19 mouse cellular contexts compared by ENCODE assay signal in the genomic region with DNA sequence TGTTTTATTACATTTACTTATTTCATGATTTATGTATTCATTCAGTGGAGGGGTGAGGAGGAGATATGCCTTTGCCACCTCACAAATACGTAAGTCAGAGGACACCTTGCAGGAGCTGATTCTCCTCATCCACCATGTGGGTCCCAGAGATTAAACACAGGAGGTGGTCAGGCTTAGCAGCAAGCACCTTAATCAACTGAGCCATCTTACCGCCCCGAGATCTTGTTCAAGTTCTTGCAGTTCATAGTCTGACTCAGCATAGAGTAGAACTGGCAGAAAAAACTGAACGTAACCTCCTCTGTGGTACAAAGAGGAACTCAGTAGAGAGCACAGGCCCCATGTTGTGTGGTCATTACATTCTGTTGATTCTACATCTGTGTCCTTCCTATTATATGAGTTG. TPM values are rescaled to one million over a fixed set of nuclear protein-coding genes. Genes with fewer than 3 reads are reported as not detected.
"Had no signal": no experiment of that assay in that cellular context is flagged by ENCODE, and none has a peak within 500 bp of the region (broad histone marks: within the 10 kb centered on the region; RNA-seq: fewer than 3 reads in every experiment).

No protein-coding gene starts in this region.

- H3K4me1 ChIP-seq: lung, embryonic 15.5 days; megakaryocyte, embryonic 14.5 days; midbrain, embryonic 13.5 days; midbrain, embryonic 15.5 days; neural tube, embryonic 12.5 days; stomach, embryonic 15.5 days had no signal

- ATAC-seq: lung, postnatal 0 days; midbrain, embryonic 13.5 days; midbrain, embryonic 15.5 days had no signal

- H3K27me3 ChIP-seq: midbrain, embryonic 15.5 days had no signal

- H3K27ac ChIP-seq: lung, embryonic 15.5 days; macrophage; midbrain, embryonic 13.5 days; midbrain, embryonic 15.5 days; neural tube, embryonic 12.5 days; stomach, embryonic 15.5 days; stomach, postnatal 0 days had no signal

- H3K4me2 ChIP-seq: lung, embryonic 15.5 days; midbrain, embryonic 11.5 days; midbrain, embryonic 13.5 days; midbrain, embryonic 15.5 days; neural tube, embryonic 12.5 days; stomach, embryonic 15.5 days had no signal

- H3K9ac ChIP-seq: lung, embryonic 15.5 days; midbrain, embryonic 13.5 days; midbrain, embryonic 15.5 days; neural tube, embryonic 12.5 days; stomach, embryonic 15.5 days had no signal

- DNase-seq: lung, adult 2 months; lung, postnatal 14 days; lung, postnatal 36 days; right cerebral cortex, postnatal 14 days; thymus, adult 2 months; thymus, postnatal 25 days; thymus, postnatal 4 days had no signal

- H3K9me3 ChIP-seq: lung, embryonic 15.5 days; midbrain, embryonic 13.5 days; midbrain, embryonic 15.5 days; neural tube, embryonic 12.5 days; stomach, embryonic 15.5 days had no signal

- H3K4me3 ChIP-seq: lung, embryonic 15.5 days; megakaryocyte, embryonic 14.5 days; midbrain, embryonic 13.5 days; midbrain, embryonic 15.5 days; neural tube, embryonic 12.5 days; stomach, embryonic 15.5 days had no signal

- H3K36me3 ChIP-seq: lung, embryonic 15.5 days; midbrain, embryonic 13.5 days; midbrain, embryonic 15.5 days; neural tube, embryonic 12.5 days; stomach, embryonic 15.5 days had no signal

RNA-seq across cellular contexts. Expression of a gene that starts 8.6 kb away (rescaled TPM):
- total RNA-seq: megakaryocyte progenitor cell, adult 5-6 weeks; neutrophil, adult 5-6 weeks had no signal
- polyA plus RNA-seq: macrophage had no signal
